Mouse (Mus musculus): ENCODE measurements at regions not wholly inside any gene's neighbourhood (a gene's known extent, or its start where the extent isn't known, plus 50 kb on each side); places are given as distances from the start of the nearest gene placed in this dataset.

DNA sequence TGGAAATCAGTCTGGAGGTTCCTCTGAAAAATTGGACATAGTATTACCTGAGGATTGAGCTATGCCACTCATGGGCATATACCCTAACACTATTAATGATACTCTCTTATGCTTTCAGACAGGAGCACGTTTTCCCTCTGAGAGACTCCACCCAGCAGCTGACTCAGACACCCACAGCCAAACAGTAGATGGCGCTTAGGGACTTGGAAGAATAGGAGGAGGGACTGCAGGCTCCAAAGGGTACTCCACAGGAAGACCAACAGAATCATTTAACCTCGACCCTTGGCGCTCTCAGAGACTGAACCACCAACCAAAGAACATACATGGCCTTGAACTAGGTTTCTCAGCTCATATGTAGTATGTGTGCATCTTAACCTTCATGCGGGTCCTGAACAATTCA lies 216.0 kb upstream of the Fut9 start:
- no peaks in the 10 kb centered on the region for H3K27me3 ChIP-seq
- in situ Hi-C loops (cut with MboI; ENCODE audit: low pct_unique_long_range_greater_than_20kb), result no loop called here
- no peak for ATAC-seq
- ChIA-PET CTCF (no interaction called here), POLR2A (no interaction called here)
- DNase-seq (ENCODE audit: low read depth, low spot score), result no peak
- TF ChIP-seq CTCF (IDR thresholded peaks at IDR 0.05), result no peak

DNA sequence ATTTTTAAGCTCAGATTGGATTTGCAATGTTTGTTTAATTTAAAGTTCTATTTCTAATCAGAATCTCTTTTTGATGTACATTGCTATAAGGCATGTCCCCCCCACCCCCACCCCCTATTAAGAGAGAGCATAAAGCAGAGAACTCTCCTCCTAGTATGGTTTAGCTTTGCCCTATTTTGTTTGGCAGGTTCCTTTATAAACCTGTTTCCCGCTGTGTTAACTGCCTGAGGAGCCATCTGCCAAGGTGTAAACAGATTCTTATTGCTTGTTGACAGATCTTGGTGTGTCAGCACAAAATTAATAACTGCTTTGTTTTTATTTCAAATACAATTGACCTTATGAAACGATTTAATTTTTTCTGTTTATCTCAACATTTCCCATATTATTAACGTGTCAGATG lies 200.3 kb upstream of the Fut9 start:
- no peak for ATAC-seq
- no peak for TF ChIP-seq CTCF (IDR thresholded peaks at IDR 0.05)
- no peak for DNase-seq (ENCODE audit: low read depth, low spot score)
- ChIA-PET CTCF (no interaction called here), POLR2A (no interaction called here)
- in situ Hi-C loops (cut with MboI; ENCODE audit: low pct_unique_long_range_greater_than_20kb), result no loop called here
- H3K27me3 ChIP-seq, result no peaks in the 10 kb centered on the region

DNA sequence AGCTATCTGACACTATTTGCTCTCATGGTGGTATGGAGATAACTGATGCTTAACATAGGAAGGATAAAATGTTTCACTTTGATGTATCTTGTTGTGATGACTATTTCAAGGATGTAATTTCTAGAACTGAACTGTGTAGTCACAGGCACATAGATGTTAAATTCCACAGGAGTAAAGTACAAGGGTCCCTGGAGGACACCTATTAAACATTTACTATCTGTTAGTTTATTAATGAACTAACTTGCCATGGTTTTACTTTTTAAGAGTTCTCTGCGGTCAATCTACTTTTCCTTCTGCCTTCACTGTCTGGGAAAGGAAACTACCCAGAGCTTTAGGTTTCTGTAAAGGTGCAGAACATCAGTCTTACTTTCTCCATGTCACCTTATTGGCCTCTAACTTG lies 198.5 kb upstream of the Fut9 start:
- CTCF ChIA-PET, result no interaction called here
- in situ Hi-C loops (cut with MboI; ENCODE audit: low pct_unique_long_range_greater_than_20kb), result no loop called here
- no peak for TF ChIP-seq CTCF (IDR thresholded peaks at IDR 0.05)
- no peaks in the 10 kb centered on the region for H3K27me3 ChIP-seq
- POLR2A ChIA-PET, result no interaction called here
- DNase-seq (ENCODE audit: low read depth, low spot score) (no peak), ATAC-seq (no peak)

DNA sequence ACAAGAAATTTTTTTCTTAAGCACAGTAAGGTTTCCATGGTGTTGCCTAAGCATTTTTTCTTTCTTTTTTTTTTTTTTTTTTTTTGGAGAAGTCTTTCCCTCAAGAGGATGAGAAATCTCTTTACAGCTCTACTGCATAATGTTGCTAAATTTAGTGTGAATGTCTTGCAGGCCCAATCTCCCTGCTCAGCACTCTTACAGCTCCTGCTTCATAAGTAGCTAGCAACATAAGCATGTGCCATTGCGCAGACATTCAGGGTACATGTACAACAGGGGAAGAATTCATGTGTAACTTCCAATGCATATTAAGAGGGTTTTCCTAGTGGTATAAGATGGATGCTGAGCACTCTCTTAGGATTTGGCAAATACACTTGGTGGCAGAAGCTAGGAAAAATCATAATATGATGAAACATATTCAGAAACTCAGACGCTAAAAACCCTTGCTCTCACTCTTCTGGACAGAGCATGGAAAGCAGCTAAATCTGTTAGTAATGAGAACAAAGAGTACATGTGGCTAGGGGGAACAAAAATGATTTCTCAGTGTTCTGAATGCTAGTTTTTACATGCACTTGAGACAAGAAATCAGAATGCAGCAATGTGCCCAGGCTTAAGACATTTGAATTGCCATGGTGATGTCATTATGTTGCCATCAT lies 155.8 kb upstream of the Fut9 start:
- CTCF ChIA-PET, result no interaction called here

DNA sequence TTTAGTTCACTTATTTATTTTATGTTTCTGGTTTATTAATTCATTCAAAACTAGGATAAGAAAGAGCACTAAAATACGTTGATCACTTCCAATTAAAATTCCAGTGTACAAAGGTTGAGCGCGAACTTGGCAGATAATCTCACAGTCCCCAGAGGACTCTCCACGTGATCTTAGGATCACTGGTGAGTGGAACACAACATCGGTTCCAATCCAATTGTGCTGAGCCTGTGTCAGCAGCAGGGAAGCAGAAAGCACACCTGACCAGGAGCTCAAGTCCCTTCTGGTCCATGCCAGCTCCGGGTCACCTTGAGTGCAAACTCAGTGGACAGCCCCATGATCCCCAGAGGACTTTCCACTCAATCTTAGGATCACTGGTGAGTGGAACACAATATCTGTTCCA lies 132.5 kb upstream of the Fut9 start:
- ATAC-seq (no peak), DNase-seq (ENCODE audit: low read depth, low spot score) (no peak)
- ChIA-PET POLR2A (no interaction called here), CTCF (no interaction called here)
- TF ChIP-seq CTCF (IDR thresholded peaks at IDR 0.05), result no peak
- H3K27me3 ChIP-seq, result no peaks in the 10 kb centered on the region
- in situ Hi-C loops (cut with MboI; ENCODE audit: low pct_unique_long_range_greater_than_20kb), result no loop called here

More for the DNA sequence above, 155.8 kb upstream of the Fut9 start:
- in situ Hi-C loops (cut with MboI; ENCODE audit: low pct_unique_long_range_greater_than_20kb), result no loop called here
- TF ChIP-seq CTCF (IDR thresholded peaks at IDR 0.05), result no peak
- H3K27me3 ChIP-seq, result no peaks in the 10 kb centered on the region
- DNase-seq (ENCODE audit: low read depth, low spot score) (no peak), ATAC-seq (no peak)
- POLR2A ChIA-PET, result no interaction called here

DNA sequence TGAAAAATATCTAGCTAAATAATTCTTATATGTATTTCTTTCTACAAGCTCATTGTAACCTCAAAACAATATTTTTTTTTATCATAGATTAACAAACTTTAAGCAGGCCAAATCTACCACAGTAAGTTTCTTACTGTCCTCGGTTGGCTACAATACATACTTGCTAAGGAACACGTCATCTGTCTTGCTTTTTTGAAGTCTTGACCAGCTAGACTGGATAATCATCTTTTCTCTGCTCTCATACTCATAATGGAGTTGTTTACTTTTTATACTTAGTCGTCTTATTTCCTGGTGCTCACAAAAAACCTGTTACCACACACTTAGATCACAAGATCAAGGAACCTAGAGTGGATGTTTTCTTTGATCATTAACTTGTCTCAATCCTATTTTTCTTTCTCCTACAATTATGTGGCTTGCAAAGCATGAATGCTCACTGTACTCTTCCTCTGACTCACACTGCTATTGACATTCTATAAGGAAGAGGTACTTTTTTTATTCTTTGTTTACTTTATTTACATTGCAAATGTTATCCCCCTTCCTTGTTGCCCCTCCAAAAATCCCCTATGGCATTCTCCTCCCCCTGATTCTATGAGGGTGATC lies 95.4 kb upstream of the Fut9 start:
- peak; percentile 88 for ATAC-seq
- TF ChIP-seq CTCF (IDR thresholded peaks at IDR 0.05), result no peak
- in situ Hi-C loops (cut with MboI; ENCODE audit: low pct_unique_long_range_greater_than_20kb), result no loop called here
- DNase-seq (ENCODE audit: low read depth, low spot score), result peak; percentile 54
- ChIA-PET POLR2A (no interaction called here), CTCF (no interaction called here)
- no peaks in the 10 kb centered on the region for H3K27me3 ChIP-seq

DNA sequence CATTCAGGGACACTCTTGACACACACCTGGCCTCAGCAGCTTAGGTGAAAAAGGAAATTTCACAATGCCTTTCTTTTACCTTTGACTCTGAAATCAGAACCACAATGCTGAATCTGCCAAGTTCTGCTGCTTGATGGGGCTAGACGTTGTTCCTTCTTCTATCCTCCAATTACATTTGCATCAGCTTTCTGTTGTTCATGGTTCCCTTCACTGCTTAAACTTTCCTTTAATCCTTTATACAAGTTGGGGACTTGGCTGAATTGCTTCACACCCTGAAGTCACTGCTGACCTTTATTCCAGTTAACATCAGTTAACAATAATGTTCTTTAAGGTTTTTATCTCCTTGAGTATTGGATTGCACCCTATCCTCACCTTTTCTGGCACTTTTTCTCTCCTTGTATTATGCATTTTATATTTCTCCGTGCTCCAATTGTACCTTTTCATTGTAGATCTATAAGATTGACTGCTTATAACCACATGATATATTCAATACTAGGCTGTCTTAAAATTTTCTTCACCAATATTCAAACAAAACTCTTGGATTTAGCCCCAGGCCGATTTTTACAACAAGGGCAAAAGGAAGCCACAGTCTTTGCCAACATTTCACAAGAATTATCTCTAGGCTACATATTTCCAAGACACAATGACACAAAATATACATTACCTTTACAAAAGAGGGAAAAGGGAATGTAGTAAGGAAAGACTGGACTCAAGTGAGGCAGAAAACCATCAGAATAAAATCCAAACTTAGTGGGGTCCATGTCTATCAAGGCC lies 92.0 kb upstream of the Fut9 start:
- ChIA-PET CTCF (no interaction called here), POLR2A (no interaction called here)
- in situ Hi-C loops (cut with MboI; ENCODE audit: low pct_unique_long_range_greater_than_20kb), result no loop called here
- TF ChIP-seq CTCF (IDR thresholded peaks at IDR 0.05), result no peak
- H3K27me3 ChIP-seq, result no peaks in the 10 kb centered on the region
- ATAC-seq (peak; percentile 28), DNase-seq (ENCODE audit: low read depth, low spot score) (peak; percentile 17)

Data from Patski (cell line).